Mouse (Mus musculus): ENCODE results near the gene Ttll7. TPM values are rescaled to one million over a fixed set of nuclear protein-coding genes. Genes with fewer than 3 reads are reported as not detected.

Ttll7 gene
- polyA plus RNA-seq, 1 experiment from 2014 or later, result 6.3 TPM

GRCm38 (mm10) chr3:146994670-146995415 is 142.7 kb downstream of the Ttll7 start:
- ATAC-seq (ENCODE audit: low FRiP score) (no peak), DNase-seq (ENCODE audit: low spot score, missing footprints) (no peak)
- H3K9me3 ChIP-seq (ENCODE audit: control insufficient read depth, low read length), result no peaks in the 10 kb centered on the region
- H3K36me3 ChIP-seq (ENCODE audit: control insufficient read depth, insufficient read depth, low read length), result no peaks in the 10 kb centered on the region
- no peak overlapping the region for H3K4me2 ChIP-seq
- H3K9ac ChIP-seq (ENCODE audit: low read length), result no peak overlapping the region
- no peaks in the 10 kb centered on the region for H3K4me1 ChIP-seq (ENCODE audit: control insufficient read depth, insufficient read depth, low read length)
- H3K4me3 ChIP-seq (ENCODE audit: low read depth, low read length), result no peak overlapping the region
- H3K27ac ChIP-seq (ENCODE audit: low read depth, low read length), result no peak overlapping the region
- WGBS, result 74% methylated on average over 15 of the region's 15 CpGs
- no peaks in the 10 kb centered on the region for H3K27me3 ChIP-seq (ENCODE audit: control insufficient read depth, insufficient read depth, low read length)

- no peak overlapping the region for H3K9ac ChIP-seq (ENCODE audit: low read length)
- no peaks in the 10 kb centered on the region for H3K36me3 ChIP-seq (ENCODE audit: control insufficient read depth, insufficient read depth, low read length)
- ATAC-seq (ENCODE audit: low FRiP score) (no peak), DNase-seq (ENCODE audit: low spot score, missing footprints) (no peak)
- H3K4me1 ChIP-seq (ENCODE audit: control insufficient read depth, insufficient read depth, low read length), result no peaks in the 10 kb centered on the region
- no peak overlapping the region for H3K27ac ChIP-seq (ENCODE audit: low read depth, low read length)
- no peaks in the 10 kb centered on the region for H3K9me3 ChIP-seq (ENCODE audit: control insufficient read depth, low read length)
- H3K4me3 ChIP-seq (ENCODE audit: low read depth, low read length), result no peak overlapping the region
- no peaks in the 10 kb centered on the region for H3K27me3 ChIP-seq (ENCODE audit: control insufficient read depth, insufficient read depth, low read length)
- WGBS, result 88% methylated on average over 2 of the region's 2 CpGs
- H3K4me2 ChIP-seq, result no peak overlapping the region
Observed at GRCm38 (mm10) chr3:146999148-146999547, 147.0 kb downstream of the Ttll7 start.

- DNase-seq (ENCODE audit: low spot score, missing footprints), result no peak
- no peak for ATAC-seq (ENCODE audit: low FRiP score)
- Histone ChIP-seq H3K9me3 (ENCODE audit: control insufficient read depth, low read length) (no peaks in the 10 kb centered on the region), H3K27ac (ENCODE audit: low read depth, low read length) (no peak overlapping the region), H3K4me3 (ENCODE audit: low read depth, low read length) (no peak overlapping the region), H3K36me3 (ENCODE audit: control insufficient read depth, insufficient read depth, low read length) (no peaks in the 10 kb centered on the region), H3K27me3 (ENCODE audit: control insufficient read depth, insufficient read depth, low read length) (no peaks in the 10 kb centered on the region), H3K4me1 (ENCODE audit: control insufficient read depth, insufficient read depth, low read length) (no peaks in the 10 kb centered on the region), H3K4me2 (no peak overlapping the region), H3K9ac (ENCODE audit: low read length) (no peak overlapping the region)
- WGBS, result 84% methylated on average over 3 of the region's 3 CpGs
Observed at GRCm38 (mm10) chr3:147000963-147001362, 148.8 kb downstream of the Ttll7 start.

- Histone ChIP-seq H3K27me3 (ENCODE audit: control insufficient read depth, insufficient read depth, low read length) (no peaks in the 10 kb centered on the region), H3K9me3 (ENCODE audit: control insufficient read depth, low read length) (no peaks in the 10 kb centered on the region), H3K4me1 (ENCODE audit: control insufficient read depth, insufficient read depth, low read length) (no peaks in the 10 kb centered on the region), H3K4me3 (ENCODE audit: low read depth, low read length) (no peak overlapping the region), H3K4me2 (no peak overlapping the region), H3K36me3 (ENCODE audit: control insufficient read depth, insufficient read depth, low read length) (no peaks in the 10 kb centered on the region), H3K9ac (ENCODE audit: low read length) (no peak overlapping the region), H3K27ac (ENCODE audit: low read depth, low read length) (no peak overlapping the region)
- no peak for ATAC-seq (ENCODE audit: low FRiP score)
- DNase-seq (ENCODE audit: low spot score, missing footprints), result no peak
- WGBS, result 78% methylated on average over 3 of the region's 3 CpGs
Observed at GRCm38 (mm10) chr3:147001557-147001956, 149.4 kb downstream of the Ttll7 start.

GRCm38 (mm10) chr3:147016506-147016905 is 164.3 kb downstream of the Ttll7 start:
- 94% methylated on average over 6 of the region's 6 CpGs for WGBS
- Histone ChIP-seq H3K9me3 (ENCODE audit: control insufficient read depth, low read length) (no peaks in the 10 kb centered on the region), H3K36me3 (ENCODE audit: control insufficient read depth, insufficient read depth, low read length) (no peaks in the 10 kb centered on the region), H3K4me3 (ENCODE audit: low read depth, low read length) (no peak overlapping the region), H3K27ac (ENCODE audit: low read depth, low read length) (no peak overlapping the region), H3K4me2 (no peak overlapping the region), H3K27me3 (ENCODE audit: control insufficient read depth, insufficient read depth, low read length) (no peaks in the 10 kb centered on the region), H3K4me1 (ENCODE audit: control insufficient read depth, insufficient read depth, low read length) (no peaks in the 10 kb centered on the region), H3K9ac (ENCODE audit: low read length) (no peak overlapping the region)
- ATAC-seq (ENCODE audit: low FRiP score) (no peak), DNase-seq (ENCODE audit: low spot score, missing footprints) (no peak)

- Histone ChIP-seq H3K36me3 (ENCODE audit: control insufficient read depth, insufficient read depth, low read length) (no peaks in the 10 kb centered on the region), H3K9me3 (ENCODE audit: control insufficient read depth, low read length) (no peaks in the 10 kb centered on the region), H3K4me3 (ENCODE audit: low read depth, low read length) (no peak overlapping the region), H3K9ac (ENCODE audit: low read length) (no peak overlapping the region), H3K4me2 (no peak overlapping the region), H3K27me3 (ENCODE audit: control insufficient read depth, insufficient read depth, low read length) (no peaks in the 10 kb centered on the region), H3K27ac (ENCODE audit: low read depth, low read length) (no peak overlapping the region), H3K4me1 (ENCODE audit: control insufficient read depth, insufficient read depth, low read length) (no peaks in the 10 kb centered on the region)
- ATAC-seq (ENCODE audit: low FRiP score) (no peak), DNase-seq (ENCODE audit: low spot score, missing footprints) (no peak)
- WGBS, result 85% methylated on average over 5 of the region's 5 CpGs
Observed at GRCm38 (mm10) chr3:147019506-147019905, 167.3 kb downstream of the Ttll7 start.

GRCm38 (mm10) chr3:147026248-147026647 is 174.1 kb downstream of the Ttll7 start:
- no peaks in the 10 kb centered on the region for H3K9me3 ChIP-seq (ENCODE audit: control insufficient read depth, low read length)
- ATAC-seq (ENCODE audit: low FRiP score), result no peak
- WGBS, result 73% methylated on average over 5 of the region's 5 CpGs

GRCm38 (mm10) chr3:147028382-147028781 is 176.2 kb downstream of the Ttll7 start:
- Histone ChIP-seq H3K36me3 (ENCODE audit: control insufficient read depth, insufficient read depth, low read length) (no peaks in the 10 kb centered on the region), H3K4me2 (no peak overlapping the region), H3K27ac (ENCODE audit: low read depth, low read length) (no peak overlapping the region), H3K9me3 (ENCODE audit: control insufficient read depth, low read length) (no peaks in the 10 kb centered on the region), H3K4me1 (ENCODE audit: control insufficient read depth, insufficient read depth, low read length) (no peaks in the 10 kb centered on the region), H3K9ac (ENCODE audit: low read length) (no peak overlapping the region), H3K4me3 (ENCODE audit: low read depth, low read length) (no peak overlapping the region), H3K27me3 (ENCODE audit: control insufficient read depth, insufficient read depth, low read length) (no peaks in the 10 kb centered on the region)
- no peak for ATAC-seq (ENCODE audit: low FRiP score)
- 97% methylated on average over 7 of the region's 7 CpGs for WGBS
- no peak for DNase-seq (ENCODE audit: low spot score, missing footprints)

More at GRCm38 (mm10) chr3:147026248-147026647, 174.1 kb downstream of the Ttll7 start:
- no peaks in the 10 kb centered on the region for H3K4me1 ChIP-seq (ENCODE audit: control insufficient read depth, insufficient read depth, low read length)
- H3K9ac ChIP-seq (ENCODE audit: low read length), result no peak overlapping the region
- H3K27me3 ChIP-seq (ENCODE audit: control insufficient read depth, insufficient read depth, low read length), result no peaks in the 10 kb centered on the region
- H3K4me3 ChIP-seq (ENCODE audit: low read depth, low read length), result no peak overlapping the region
- no peaks in the 10 kb centered on the region for H3K36me3 ChIP-seq (ENCODE audit: control insufficient read depth, insufficient read depth, low read length)
- no peak overlapping the region for H3K27ac ChIP-seq (ENCODE audit: low read depth, low read length)
- no peak overlapping the region for H3K4me2 ChIP-seq
- DNase-seq (ENCODE audit: low spot score, missing footprints), result no peak

GRCm38 (mm10) chr3:147029718-147030117 is 177.6 kb downstream of the Ttll7 start:
- no peak overlapping the region for H3K9ac ChIP-seq (ENCODE audit: low read length)
- no peaks in the 10 kb centered on the region for H3K4me1 ChIP-seq (ENCODE audit: control insufficient read depth, insufficient read depth, low read length)
- H3K4me2 ChIP-seq, result no peak overlapping the region
- 63% methylated on average over 11 of the region's 11 CpGs for WGBS
- H3K36me3 ChIP-seq (ENCODE audit: control insufficient read depth, insufficient read depth, low read length), result no peaks in the 10 kb centered on the region
- no peaks in the 10 kb centered on the region for H3K27me3 ChIP-seq (ENCODE audit: control insufficient read depth, insufficient read depth, low read length)
- H3K4me3 ChIP-seq (ENCODE audit: low read depth, low read length), result no peak overlapping the region
- H3K9me3 ChIP-seq (ENCODE audit: control insufficient read depth, low read length), result no peaks in the 10 kb centered on the region
- DNase-seq (ENCODE audit: low spot score, missing footprints) (no peak), ATAC-seq (ENCODE audit: low FRiP score) (no peak)
- H3K27ac ChIP-seq (ENCODE audit: low read depth, low read length), result no peak overlapping the region
